Mouse (Mus musculus) embryonic fibroblast, embryonic 13.5 days (primary cell): ENCODE data around the gene Tst.

ENCODE experiments used
- CTCF ChIP-seq: IDR thresholded peaks from 2 replicates; pipeline ENCODE4 v1.5.1; 2011; ENCODE audit warnings: mild to moderate bottlenecking, control low read depth, low read length, moderate library complexity, borderline replicate concordance; ENCODE audit not compliant: insufficient read depth
- POLR2A ChIP-seq: IDR thresholded peaks from 2 replicates; pipeline ENCODE4 v1.6.1; 2011; ENCODE audit warnings: low read depth, mild to moderate bottlenecking, control low read depth, low read length, moderate library complexity

DNA sequence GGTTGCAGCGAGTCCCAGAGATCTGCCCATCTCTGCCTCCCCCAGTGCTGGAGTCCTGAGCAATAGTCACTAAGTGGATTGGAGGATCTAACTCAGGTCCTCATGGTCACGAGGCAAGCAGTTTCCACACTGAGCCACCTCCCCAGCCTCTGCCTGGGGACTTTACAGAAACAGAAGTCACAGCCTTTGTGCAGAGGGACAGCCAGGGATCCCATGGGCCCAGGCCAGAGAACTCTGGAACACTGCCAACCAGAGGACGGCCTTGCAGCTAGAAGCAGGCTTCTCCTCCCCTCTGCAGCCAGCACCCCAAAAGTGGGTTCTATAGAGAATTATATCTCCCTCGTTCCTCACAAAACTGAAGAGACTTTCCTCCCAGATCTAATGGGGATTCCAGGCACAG lies 3.8 kb downstream of the Tst start:
- TF ChIP-seq CTCF, result no peak
- TF ChIP-seq POLR2A, result no peak
